Mouse (Mus musculus) frontal cortex, postnatal 25 days (tissue): ENCODE data around the gene Amacr.
"Not testable (repeated sequence)": the region's sequence is repeated elsewhere in the genome, so short reads cannot be mapped to it uniquely, and the experiment has no call there.

Source experiments
- DNase-seq, 2 experiments: peaks; one replicate each; pipeline ENCODE4 v3.0.0; 2022; ENCODE audit warnings: low spot score in 2 of 2

Gene Amacr

DNA sequence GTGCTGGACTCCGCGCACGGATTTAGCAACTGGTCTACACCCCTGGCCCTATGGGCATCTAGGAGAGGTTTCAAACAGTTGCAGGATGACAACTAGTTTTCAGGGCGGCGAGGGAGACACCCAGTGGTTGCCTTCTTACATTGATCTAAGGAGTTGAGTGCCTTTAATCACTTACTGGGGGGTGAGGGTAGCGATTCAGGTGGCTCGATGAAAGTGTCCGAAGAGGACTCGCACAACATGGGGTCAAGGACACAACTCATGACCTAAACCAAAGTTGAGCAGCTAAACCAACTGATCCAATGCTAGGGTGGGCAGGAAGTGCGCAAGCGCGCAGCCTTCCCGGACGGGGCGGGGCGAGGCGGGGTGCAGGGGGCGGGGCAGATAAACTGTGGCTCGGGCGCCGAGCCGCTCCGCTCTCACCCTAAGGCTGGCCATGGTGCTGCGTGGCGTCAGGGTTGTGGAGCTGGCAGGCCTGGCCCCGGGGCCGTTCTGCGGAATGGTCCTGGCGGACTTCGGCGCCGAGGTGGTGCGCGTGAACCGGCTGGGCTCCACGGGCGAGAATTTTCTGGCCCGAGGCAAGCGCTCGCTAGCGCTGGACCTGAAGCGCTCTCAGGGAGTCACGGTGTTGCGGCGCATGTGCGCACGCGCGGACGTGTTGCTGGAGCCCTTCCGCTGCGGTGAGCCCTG, at the start of gene Amacr:
Gene Amacr (plus strand): TSS at position 380 of the 687 bp plus-strand sequence.
- DNase-seq, result peak; percentile 84 to 86

DNA sequence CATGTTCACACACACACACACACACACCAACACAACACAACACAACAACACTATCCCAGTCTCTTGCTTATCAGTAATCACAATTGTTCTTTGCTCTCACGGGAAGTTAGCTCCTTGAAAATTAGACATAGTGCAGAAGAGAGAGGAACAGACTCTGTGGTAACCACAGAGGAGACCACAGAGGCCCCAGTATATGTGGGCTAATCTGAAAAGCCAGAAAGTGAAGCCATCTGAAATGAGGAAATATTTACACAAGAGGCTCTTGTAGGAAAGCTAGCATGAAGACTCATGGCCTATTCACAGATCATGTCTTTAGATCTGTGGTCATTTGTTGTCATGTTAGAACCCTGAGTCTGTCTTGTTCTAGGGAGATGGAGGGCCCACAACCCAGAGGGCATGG, 47.6 kb upstream of the Amacr start:
- no peak for DNase-seq

DNA sequence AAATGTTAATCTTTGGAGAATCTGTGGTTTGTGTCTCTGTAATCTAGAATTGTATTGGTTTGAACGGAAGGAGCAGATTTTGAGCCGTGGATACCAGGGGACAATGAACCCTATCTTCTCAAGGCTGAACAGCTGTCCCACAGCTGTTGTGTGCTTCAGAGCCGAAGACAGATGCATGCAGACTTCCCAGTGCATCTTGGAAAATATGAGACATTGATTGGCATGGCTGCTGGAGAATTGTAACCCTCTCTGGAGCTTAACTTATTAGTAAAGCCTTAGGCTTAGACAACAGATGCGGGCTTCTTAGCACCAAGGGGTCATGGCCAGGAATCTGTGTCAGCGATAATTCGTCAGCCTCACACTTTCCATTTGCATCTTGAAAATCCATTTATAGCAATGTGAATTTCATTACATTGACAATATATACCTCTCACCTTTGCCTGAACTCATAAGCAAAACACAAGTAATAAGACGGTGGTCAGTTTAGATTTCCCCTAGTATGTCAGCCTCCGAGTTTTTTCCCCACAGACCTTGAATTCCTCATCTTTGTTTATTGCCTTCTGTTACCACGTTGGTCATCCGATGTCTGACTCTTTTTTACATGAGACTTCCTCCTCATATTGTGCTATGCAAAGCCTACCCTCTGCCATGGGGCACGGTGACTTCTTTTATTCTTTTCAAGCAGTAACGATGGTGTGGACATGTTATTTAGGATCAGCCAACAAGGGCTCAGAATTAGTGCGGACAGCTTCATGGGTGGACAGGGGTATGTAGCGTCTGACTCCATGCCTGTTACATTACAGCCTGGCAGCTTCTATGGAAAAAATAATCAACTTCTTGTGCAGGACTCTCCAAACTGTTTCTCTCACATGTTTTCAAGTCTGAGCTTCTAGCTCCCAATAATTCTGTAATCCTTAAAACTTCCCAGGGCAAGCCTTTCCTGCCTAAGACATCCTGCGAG, 41.1 kb upstream of the Amacr start:
- no peak for DNase-seq

DNA sequence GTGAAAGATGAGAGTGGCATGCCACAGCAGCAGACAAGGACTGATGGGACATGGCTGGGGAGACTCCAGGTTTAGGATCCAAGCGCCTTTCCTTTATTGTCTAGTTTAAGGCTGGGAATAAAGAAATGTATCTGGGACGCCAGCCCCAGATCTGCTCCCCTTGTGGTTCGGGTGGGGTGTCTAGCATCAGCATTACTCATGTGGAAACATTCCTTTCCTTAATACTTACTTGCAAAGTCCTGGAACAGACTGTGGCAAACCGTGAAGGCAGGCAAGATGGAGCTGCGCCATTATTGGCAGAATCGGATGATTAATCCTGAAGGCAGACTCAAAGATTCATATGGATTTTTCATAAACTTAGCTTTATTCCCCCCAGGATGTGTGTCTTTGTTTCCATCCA, 39.7 kb upstream of the Amacr start:
- DNase-seq, result no peak

DNA sequence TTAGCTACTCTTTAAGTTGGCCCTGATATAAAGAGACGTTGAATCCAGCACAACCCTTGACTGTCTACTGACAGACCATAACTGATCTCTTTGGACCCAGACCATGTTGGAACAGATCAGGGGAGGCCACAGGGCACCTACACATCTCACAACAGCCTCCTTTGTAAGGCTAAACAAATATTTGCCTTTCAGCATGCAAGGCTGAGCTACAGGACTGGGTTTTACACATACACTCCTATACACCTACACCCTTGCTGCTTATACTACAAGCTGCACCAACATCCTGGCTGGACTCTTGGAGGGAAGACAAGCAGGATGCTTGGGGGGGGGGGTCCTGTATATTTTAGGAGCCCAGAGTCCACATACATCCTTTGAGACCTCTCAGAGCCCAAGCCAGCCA, 33.7 kb upstream of the Amacr start:
- DNase-seq, result no peak

DNA sequence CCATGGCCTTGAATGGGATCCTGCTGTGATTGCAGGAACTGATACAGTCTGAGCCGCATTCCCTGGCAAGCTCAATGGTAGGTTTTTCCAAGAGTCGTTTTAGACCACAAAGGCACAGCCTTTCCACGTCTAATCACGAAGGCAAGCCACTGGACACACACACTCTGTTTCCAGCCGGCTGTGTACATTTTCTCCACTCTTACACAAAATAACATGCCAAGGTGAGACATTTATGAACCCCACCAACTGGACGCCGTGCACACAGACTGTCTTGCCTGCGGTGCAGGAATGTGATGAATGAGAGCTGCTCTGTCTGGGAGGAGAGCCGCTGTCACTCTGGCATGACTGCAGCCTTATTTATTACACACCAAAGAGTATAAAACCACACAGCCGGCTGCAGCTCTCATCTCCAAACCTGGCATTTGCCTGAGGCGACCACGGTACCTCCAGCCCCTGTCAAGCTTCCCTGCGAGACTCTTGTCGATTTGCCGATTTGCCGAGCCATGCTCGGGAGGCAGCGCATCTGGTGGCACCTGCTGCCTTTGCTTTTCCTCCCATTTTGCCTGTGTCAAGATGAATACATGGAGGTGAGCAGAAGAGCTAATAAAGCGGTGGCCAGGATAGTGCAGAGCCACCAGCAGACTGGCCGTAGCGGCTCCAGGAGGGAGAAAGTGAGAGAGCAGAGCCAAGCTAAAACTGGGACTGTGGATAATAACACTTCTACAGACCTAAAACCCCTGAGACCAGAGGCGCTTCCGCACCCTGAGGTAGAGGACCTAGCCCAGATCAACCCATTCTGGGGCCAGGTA, 29.4 kb upstream of the Amacr start, which contains the start of gene C1qtnf3:
Gene C1qtnf3 (plus strand): TSS at position 382 of the 809 bp plus-strand sequence.
- no peak for DNase-seq

DNA sequence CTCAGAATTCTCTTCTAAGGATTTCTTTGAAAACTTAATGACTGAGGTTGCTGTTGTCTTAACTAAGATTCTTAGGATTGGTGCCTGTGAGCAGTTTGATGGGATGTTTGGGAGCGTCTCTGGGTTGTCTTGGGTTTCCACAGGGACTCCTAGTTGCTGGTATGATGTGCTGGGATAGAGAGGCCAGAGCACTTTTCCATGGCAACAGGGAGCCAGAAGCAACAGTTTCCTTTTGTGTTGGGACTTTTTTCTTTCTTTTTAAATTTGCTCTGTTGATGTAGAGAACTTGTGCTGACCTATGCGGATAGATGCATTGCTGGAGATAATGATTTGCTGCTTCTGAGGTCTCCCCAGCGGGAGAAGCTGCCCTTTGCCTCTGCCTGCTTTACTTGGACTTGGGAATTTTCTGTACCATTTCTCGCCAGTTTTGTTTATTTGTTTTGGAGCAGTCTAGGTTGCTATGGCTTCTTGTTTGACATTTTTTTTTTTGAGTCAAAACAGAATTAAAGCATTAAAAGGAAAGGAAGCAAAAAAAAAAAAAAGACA, 28.7 kb upstream of the Amacr start:
- no peak for DNase-seq

DNA sequence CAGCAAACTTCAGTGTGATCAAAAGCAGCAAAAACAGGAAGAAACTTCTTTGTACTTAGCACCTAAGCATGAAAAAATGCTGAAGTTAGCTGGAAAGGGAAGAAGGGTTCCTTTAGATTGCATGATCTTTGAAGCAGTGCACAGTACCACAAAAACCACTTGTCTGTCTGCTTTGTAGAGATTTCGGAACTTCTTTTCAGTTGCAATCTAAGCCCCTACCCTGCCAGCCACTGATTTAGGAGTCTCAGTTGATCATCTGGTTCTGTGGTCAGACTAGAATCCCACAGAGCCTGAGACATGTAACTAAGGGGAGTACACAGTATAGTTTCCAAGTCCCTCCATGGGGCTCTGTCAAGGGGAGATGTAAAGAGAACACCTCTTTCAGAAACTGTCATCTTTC, 28.1 kb upstream of the Amacr start:
- no peak for DNase-seq

DNA sequence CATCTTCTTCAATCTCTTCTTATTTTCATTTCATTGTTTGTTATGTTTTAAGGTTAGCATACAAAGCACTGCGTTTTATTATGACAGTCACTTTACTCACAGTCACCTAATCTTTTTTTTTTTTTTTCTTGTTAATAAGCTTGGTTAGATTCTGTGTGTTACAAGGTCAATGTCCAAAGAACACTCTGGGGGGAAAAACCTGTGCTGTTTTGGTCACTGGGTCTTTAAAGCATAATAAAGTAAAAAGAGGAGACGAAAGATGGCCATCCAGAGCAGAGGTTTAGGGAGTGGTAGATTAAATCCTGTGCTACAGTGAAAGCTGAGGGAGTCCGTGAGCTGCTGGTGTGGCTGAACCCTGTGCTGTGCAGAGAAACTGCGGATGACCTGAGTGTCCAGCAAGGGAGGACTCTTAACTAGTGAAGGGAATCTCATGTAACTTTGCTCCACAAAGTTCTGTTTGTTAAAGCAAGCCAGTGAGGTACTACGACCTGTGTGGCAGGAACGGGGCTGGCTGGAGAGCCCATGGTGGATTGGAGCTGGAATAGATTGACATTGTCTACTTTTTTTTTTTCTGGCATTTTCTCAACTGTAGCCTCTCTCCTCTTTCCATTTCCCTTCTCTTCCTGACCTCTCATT, 27.1 kb upstream of the Amacr start:
- no peak for DNase-seq

DNA sequence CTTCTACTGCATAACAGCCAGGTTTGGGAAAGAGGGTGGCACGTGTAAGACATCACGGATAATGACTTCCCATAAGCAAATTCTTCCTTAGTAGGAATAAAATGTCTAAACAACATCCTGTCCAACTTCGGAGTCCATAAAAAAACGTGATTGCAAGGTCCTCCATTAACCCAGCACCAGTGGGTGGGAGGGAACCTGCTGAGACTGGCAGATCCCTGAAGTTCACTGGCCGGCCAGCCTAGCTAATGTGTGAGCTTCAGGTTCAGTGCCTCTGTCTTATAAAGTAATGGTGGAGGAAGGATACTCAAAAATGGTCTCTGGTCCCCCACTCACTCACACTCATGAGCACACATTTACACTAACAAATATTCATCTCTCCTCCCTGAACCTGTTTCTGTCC, 26.4 kb upstream of the Amacr start:
- no peak for DNase-seq

DNA sequence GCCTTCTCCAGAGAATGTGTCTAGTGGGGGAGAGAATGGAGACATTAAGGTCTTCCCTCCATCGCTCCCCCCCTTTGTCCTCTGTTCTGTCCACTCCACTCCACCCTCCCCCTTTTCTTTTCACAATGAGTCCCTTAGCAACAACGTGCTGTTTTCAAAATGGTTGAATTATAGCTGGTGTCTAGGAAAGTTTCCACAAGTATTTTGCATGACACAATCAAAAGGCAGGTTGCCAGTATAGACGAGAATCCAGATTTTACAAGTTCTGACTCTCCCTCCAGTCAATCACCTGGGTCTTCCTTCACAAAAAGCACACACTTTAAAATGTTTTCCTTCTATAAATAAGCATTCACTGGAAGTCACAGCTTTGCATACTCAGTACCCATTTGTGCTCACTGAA, 24.9 kb upstream of the Amacr start:
- DNase-seq, result no peak

DNA sequence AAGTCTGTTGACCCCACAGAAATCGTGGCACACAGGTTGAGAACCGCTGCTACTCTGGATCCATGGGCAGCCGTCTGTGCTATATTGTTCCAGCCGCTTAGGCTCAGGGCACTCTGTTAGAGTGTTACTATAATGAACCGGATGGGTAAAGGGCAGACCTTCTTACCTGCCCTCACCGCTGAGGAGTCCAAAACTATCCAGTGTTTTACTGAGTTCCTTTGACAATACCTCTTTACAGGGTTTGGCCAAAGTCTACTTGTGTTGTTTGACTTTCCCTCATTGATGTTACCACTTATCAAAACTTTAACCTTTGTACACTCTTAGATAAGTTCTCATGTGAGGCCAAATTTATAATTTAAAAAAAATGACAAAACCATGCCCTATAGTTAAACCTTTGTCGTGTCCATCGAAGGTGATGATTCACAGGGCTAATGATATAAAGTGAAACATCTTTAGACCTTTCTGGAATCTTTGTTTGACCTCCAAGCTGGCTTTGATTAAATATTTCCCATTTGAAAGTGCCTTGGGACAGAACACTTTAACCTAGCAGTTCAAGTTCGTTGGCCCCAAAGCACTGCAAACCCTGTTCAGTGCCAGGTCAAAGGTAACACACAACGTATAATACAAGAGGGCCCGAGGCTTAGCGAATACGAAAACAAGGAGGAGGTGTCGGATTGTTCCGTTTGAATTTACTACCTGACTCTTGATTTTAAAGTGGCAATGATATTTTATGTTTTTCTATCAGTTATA, 22.1 kb upstream of the Amacr start:
- DNase-seq, result no peak

DNA sequence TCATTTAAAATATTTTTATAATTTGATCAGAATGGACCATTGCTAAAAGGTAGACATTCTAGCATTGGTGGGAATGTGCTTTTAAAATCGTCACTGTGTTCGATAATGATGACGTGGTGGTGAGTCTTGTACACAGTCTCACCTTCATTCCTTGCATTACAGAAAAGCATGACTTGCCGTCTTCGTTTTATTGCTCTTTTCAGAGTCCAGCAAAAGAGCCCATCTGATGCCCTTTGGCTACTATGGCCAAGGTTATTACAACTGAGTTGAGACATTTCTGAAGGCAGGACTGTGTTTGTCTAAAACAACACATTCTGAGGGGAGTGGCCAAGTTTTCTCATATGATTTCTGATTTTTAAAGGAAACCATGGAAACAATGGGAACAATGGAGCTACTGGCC, 21.3 kb upstream of the Amacr start:
- no peak for DNase-seq

DNA sequence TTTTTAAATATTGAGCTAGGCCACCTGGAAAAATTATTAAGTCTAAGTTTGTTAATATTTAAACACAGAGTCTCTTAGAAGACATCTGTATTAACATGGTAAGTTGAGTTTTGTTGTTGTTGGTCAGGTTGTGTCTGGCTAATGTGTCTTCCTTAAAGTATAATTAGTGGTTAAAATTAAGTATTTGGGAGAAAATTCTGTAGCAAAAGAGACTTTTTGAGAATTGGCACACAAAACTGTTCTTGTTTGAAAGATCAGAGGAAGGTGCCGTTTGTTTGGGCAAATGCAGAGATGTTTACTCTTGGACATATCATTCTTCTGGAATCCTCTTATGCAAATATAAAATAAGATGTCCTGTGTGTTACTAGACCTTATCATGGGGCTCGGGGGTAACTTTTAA, 19.0 kb upstream of the Amacr start:
- DNase-seq, result no peak

DNA sequence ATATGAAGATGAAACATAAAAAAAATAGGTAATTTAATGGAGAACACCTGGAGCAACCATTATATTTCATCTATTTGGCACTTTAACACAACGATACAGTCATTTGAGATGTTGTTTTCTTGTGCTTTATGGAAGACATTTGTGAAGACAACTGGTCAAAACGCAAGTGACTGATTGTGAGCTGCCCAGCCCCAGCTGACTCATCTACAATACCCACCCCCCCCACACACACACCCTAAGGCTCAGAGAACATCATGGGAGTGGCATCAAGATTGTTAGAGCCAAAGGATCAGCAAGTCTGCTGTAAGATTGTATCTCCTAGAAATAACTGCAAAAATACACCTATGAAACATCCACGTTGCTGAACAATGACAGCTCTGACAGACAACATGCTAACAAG, 12.1 kb upstream of the Amacr start:
- DNase-seq, result no peak

DNA sequence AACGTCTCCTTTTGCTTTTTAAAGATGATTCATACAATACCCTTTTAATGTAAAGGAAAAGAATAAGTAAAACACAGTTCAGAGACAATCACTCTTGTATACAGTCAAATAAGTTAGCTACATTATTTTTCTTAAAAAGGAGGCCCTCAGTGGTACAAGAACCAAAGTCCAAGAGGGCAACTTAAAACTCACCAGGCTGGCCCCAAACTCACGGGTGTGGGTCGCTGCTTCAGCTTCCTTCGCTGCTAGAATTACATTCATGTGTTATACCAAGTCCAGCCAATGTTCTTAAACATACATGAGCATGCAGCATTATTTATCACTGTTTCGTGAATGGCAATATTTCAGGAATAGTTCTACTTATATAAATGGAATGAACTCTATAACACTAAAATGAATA, 10.8 kb upstream of the Amacr start:
- DNase-seq, result no peak

DNA sequence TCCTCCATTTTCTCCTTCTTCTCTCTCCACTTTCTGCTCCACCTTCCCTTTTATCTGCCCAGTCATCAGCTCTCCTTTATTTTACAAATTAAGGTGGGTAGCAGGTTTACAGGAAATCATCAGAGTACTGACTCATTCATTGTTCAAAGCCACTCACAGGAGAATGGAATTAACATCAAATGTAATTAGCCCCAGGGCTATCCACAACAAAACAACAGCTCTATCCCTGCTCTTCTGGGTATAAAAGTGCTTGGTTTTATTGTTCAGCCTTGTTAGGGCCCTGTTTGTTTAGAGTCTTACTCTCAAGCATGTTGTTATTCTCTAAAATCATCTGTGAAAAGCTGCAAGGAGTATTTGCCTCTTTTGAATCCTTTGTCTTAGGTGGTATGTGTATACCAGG, 4.4 kb upstream of the Amacr start:
- DNase-seq, result no peak

DNA sequence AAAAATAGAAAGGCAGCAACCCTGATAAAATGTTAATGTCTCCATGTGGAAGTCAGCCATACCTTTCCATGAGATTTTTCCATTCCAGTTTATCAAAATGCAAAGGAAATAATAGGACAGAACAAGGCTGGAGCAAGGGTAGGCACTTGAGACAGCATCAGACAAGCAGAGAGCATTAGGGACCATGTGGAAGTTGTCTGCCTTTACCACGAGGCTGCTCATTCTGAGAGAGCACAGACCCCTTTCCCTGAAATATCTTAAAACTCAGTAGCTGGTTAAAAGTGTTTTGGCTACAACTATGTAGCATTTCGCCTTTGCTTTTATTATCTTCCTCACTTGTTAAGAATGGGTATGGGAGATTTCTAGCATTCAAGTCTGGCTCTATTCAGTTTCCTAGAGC, 844 bp upstream of the Amacr start:
- DNase-seq, result no peak

DNA sequence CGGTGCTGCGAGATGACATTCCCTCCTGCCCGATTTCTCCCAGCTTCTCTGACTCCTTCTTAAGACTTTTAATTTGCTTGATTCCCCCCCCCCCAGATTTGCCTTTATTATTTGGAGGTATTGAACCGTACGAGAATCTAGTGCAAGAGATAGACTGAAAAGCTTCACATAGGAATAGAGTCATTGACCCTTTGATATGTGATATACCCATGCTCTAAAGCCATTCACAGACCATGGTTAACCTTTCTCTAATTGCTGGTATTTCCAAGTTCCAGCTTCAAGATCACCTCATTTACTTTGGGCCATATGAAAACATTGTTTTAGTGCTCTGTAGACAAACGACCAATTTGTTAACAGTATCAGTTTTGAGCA, 494 bp downstream of the Amacr start:
- DNase-seq, result no peak

DNA sequence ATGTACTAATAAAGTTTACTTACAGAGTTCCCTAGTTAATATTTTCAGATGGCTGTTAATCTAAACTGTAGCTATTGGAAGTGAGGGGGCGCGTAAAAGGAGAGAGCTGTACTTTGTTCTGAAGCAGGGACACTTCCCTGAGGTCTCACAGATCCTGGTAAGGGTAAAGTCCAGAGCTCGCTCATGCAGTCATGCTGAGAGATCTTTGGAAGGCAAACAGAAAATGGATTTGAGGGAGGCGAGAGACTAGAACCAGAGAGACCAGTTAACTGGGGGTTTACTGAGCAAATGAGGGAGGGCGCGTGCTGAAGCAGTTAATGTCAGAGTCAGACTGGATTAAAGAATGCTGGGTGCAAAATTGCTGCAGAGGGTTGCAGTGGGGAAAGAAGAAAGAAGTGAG, 4.2 kb downstream of the Amacr start:
- DNase-seq, result no peak

DNA sequence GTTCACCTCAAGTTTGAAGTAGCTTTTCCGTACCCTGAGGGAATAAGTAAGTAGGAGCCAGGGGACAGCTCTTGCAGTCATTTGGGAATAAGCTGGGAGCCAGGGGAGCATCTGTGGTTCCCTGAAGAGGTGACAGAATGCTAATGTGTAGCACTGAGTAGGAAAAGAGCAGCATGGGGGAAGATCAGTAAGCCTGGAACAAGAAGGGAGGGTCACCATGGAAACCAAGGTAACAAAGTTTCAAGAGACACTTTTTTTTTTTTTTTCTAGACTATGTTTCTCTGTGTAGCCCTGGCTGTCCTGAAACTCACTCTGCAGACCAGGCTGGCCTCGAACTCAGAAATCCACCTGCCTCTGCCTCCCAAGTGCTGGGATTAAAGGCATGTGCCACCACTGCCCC, 4.9 kb downstream of the Amacr start:
- DNase-seq, result not testable (repeated sequence)
